Mouse (Mus musculus) embryonic fibroblast, embryonic 13.5 days (primary cell): ENCODE measurements at regions not wholly inside any gene's neighbourhood (a gene's known extent, or its start where the extent isn't known, plus 50 kb on each side); places are given as distances from the start of the nearest gene placed in this dataset.

Source experiments
- H3K27ac ChIP-seq: 2 replicates; pipeline ENCODE4 v1.5.1; 2012; ENCODE audit warnings: low read length, control low read depth, inconsistent platforms; ENCODE audit not compliant: insufficient read depth
- H3K4me1 ChIP-seq: 2 replicates; pipeline ENCODE4 v1.6.1; 2011; ENCODE audit warnings: low read length; ENCODE audit not compliant: control insufficient read depth, insufficient read depth
- H3K4me3 ChIP-seq: 2 replicates; pipeline ENCODE4 v1.5.1; 2011; ENCODE audit warnings: mild to moderate bottlenecking, control low read depth, low read length; ENCODE audit not compliant: insufficient read depth
- CTCF ChIP-seq: IDR thresholded peaks from 2 replicates; pipeline ENCODE4 v1.5.1; 2011; ENCODE audit warnings: mild to moderate bottlenecking, control low read depth, low read length, moderate library complexity, borderline replicate concordance; ENCODE audit not compliant: insufficient read depth
- POLR2A ChIP-seq: IDR thresholded peaks from 2 replicates; pipeline ENCODE4 v1.6.1; 2011; ENCODE audit warnings: low read depth, mild to moderate bottlenecking, control low read depth, low read length, moderate library complexity

- Histone ChIP-seq H3K27ac (no peak overlapping the region), H3K4me3 (no peak overlapping the region), H3K4me1 (no peaks in the 10 kb centered on the region)
- TF ChIP-seq POLR2A (no peak), CTCF (no peak)
These were observed 1185.4 kb upstream of the Zeb2 start for GRCm38 (mm10) chr2:46302627-46303026.

- Histone ChIP-seq H3K4me3 (no peak overlapping the region), H3K4me1 (no peaks in the 10 kb centered on the region), H3K27ac (no peak overlapping the region)
- no peak for TF ChIP-seq CTCF
These were observed 1180.2 kb upstream of the Zeb2 start for GRCm38 (mm10) chr2:46297274-46297843.

GRCm38 (mm10) chr2:46283929-46284598 lies 1166.9 kb upstream of the Zeb2 start:
- TF ChIP-seq CTCF (no peak), POLR2A (no peak)
- Histone ChIP-seq H3K4me3 (no peak overlapping the region), H3K27ac (no peak overlapping the region), H3K4me1 (no peaks in the 10 kb centered on the region)

- Histone ChIP-seq H3K4me3 (no peak overlapping the region), H3K27ac (no peak overlapping the region), H3K4me1 (no peaks in the 10 kb centered on the region)
- TF ChIP-seq POLR2A (no peak), CTCF (no peak)
These were observed 1163.6 kb upstream of the Zeb2 start for GRCm38 (mm10) chr2:46280822-46281221.

- no peak overlapping the region for H3K27ac ChIP-seq
- no peak overlapping the region for H3K4me3 ChIP-seq
- TF ChIP-seq CTCF (no peak), POLR2A (no peak)
- no peaks in the 10 kb centered on the region for H3K4me1 ChIP-seq
These were observed 1144.4 kb upstream of the Zeb2 start for GRCm38 (mm10) chr2:46261618-46262017.

- H3K4me3 ChIP-seq = no peak overlapping the region
- TF ChIP-seq POLR2A (no peak), CTCF (no peak)
- no peak overlapping the region for H3K27ac ChIP-seq
- no peaks in the 10 kb centered on the region for H3K4me1 ChIP-seq
These were observed 1134.4 kb upstream of the Zeb2 start for GRCm38 (mm10) chr2:46251562-46251961.

GRCm38 (mm10) chr2:46245717-46246116 lies 1128.5 kb upstream of the Zeb2 start:
- H3K4me3 ChIP-seq = no peak overlapping the region
- H3K4me1 ChIP-seq = no peaks in the 10 kb centered on the region
- TF ChIP-seq POLR2A = no peak
- no peak for TF ChIP-seq CTCF
- no peak overlapping the region for H3K27ac ChIP-seq

GRCm38 (mm10) chr2:46244697-46245096 lies 1127.5 kb upstream of the Zeb2 start:
- H3K27ac ChIP-seq = no peak overlapping the region
- H3K4me3 ChIP-seq = no peak overlapping the region
- TF ChIP-seq CTCF = no peak
- TF ChIP-seq POLR2A = no peak
- no peaks in the 10 kb centered on the region for H3K4me1 ChIP-seq

- Histone ChIP-seq H3K27ac (no peak overlapping the region), H3K4me1 (no peaks in the 10 kb centered on the region), H3K4me3 (no peak overlapping the region)
- TF ChIP-seq POLR2A (no peak), CTCF (no peak)
These were observed 1125.6 kb upstream of the Zeb2 start for GRCm38 (mm10) chr2:46242806-46243205.

- Histone ChIP-seq H3K27ac (no peak overlapping the region), H3K4me3 (no peak overlapping the region), H3K4me1 (no peaks in the 10 kb centered on the region)
- TF ChIP-seq CTCF (no peak), POLR2A (no peak)
These were observed 1122.7 kb upstream of the Zeb2 start for GRCm38 (mm10) chr2:46239874-46240273.

GRCm38 (mm10) chr2:46230791-46231450 lies 1113.7 kb upstream of the Zeb2 start:
- no peak overlapping the region for H3K4me3 ChIP-seq
- H3K27ac ChIP-seq = peak overlapping the region; percentile 86
- H3K4me1 ChIP-seq = peaks cover 7% of the 10 kb centered on the region
- TF ChIP-seq POLR2A (no peak), CTCF (no peak)
